Mouse (Mus musculus): Measurements from ENCODE around the gene Dop1b.

The Dop1b gene

DNA sequence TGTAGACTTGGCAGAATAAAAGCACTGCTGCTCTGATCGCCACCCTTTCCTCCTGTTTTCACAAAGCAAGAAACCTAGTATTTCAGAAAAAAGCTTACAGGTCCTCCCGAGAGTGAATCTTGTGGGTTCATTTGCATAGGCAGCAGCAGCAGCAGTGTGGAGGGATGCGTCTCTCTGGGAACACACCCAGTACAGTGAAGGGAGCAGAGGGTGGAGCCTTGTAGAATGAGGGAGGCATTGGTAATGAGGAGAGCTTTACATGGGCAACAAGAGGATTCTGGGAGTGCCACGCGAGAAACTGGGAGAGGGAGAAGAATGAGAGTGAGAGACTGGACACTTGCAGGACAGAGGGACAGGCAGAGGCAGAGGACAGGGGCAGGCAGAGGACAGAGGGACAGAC is 2.7 kb downstream of the Dop1b start:
- DNase-seq: peak; percentile 21 to 39

GRCm38 (mm10) chr16:93715826-93716225 is 4.1 kb downstream of the Dop1b start:
- DNase-seq: peak; percentile 45 to 65

GRCm38 (mm10) chr16:93717299-93717703 is 5.6 kb downstream of the Dop1b start:
- DNase-seq: peak; percentile 83 to 85

GRCm38 (mm10) chr16:93721771-93722170 is 10.1 kb downstream of the Dop1b start:
- peak; percentile 58 to 73 for DNase-seq

DNA sequence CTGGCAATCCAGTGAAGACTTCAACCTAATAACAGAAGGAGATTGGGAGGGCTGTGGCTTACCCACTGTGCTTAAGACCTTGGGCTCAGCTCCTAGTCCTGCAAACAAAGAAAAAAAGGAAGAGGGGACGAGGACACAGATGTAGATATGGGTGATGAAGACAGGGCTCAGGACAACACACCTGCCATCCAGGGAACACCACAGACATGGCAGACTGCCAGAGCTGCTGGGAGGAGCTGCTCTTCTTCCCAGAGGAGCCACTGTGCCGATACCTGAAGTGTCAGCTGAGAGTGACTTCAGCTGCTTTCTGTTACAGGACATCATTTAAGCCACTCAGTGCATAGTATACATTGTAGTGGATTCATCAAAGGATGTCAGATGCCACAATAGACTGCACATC is 10.8 kb downstream of the Dop1b start:
- no peak for DNase-seq

- peak in 1 of 2 experiments; percentile 62 for DNase-seq
Observed at GRCm38 (mm10) chr16:93725417-93726144, 13.9 kb downstream of the Dop1b start.

DNA sequence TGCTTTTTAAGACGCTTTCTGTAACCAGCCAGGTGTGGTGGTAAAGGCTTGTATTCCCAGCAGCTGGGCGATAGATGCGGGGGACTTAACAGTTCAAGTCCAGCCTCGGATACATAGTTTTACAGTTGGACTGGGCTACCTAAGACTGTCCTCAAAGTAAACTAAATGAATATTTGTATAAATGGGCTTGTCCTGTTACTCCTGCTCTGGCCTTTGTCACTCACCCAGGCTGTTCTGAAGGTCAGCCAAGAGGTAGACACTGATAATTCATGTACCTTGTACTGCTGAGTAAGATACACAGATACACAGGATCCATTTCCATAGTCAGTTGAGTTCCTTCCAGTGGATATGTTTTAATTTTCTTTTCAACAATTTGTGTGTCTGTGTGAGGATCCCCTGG is 14.5 kb downstream of the Dop1b start:
- DNase-seq: no peak

- peak; percentile 55 to 66 for DNase-seq
Observed at GRCm38 (mm10) chr16:93728676-93729075, 17.0 kb downstream of the Dop1b start.

GRCm38 (mm10) chr16:93729801-93730721 is 18.4 kb downstream of the Dop1b start:
- no peak for DNase-seq

DNA sequence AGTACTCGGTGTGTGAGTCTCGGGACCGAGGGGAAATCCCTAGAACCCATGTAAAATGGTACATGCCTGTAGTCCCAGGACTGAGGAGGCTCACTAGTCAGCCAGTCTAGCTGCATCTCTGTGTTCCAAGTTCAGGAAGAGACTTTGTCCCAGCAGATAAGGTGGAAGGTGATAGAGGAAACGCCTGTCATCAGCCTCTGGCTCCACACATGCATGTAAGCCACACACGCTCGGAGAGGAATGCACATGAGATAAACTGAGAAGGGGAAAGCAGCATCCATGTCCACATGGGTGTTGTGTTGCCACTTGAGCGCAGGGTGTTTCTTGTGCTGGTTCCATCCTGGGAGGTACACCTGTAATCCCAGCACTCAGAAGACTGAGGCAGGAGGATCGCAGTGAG is 19.6 kb downstream of the Dop1b start:
- no peak for DNase-seq

GRCm38 (mm10) chr16:93732875-93733569 is 21.3 kb downstream of the Dop1b start:
- peak; percentile 44 to 65 for DNase-seq

DNA sequence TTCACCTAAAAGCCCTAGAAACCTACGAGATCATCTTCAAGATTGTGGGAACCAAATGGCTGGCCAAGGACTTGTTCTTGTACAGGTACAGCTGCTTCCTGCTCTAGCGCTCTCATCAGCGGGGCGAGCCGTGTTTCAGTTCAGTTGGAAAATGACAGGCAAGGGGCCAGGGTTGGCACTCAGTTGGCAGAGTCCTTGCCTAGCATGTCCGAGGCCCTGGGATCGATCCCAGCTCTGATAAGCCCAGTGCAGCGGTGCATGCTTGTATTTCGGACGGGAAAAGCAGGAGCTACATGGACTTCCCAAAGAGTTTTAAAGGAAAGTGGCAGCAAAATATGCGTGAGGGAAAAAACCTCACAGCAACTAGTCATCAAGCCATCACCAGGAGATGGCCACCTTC is 27.5 kb downstream of the Dop1b start:
- no peak for DNase-seq

DNA sequence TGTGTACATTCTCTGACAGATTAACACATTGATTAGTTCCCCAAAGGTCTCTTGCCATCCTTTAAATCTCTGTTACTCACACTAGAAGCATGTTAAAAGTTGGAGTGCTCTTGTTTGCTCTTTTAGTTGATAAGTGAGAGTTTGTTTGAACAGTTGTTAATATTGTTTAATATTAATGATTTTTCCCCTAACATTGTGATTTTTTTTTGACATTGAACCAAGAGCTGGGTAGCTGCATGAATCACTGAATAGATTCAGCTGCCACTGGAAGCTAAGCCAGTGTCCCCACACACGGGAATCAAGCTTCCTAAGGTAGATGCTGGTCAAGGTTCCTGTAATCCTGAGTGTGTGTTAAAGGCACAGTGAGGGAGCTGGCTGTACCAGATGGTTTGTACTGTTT is 31.2 kb downstream of the Dop1b start:
- DNase-seq: no peak

GRCm38 (mm10) chr16:93744049-93744490 is 32.4 kb downstream of the Dop1b start:
- DNase-seq: no peak

- no peak for DNase-seq
Observed at GRCm38 (mm10) chr16:93744804-93745340, 33.2 kb downstream of the Dop1b start.

DNA sequence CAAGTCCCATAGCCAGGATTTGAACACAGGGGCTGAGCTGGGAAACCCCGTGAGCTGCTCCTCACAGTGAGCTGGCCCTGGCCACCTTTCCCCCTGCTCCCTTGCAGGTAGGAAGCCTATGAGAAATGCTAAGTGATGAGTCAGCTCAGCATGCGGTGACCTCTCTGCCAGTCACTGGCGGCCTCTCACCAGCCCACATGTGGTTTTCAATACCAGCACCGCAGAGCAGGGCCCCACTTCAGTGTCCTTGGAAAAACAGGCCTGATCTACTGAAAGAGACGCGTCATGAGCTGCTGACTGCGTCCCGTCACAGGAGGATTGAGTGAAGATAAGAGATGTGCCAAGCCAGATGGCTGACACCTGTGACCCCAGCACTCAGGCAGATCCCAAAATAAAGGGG is 34.7 kb downstream of the Dop1b start:
- DNase-seq: no peak

GRCm38 (mm10) chr16:93746957-93747356 is 35.3 kb downstream of the Dop1b start:
- peak in 1 of 2 experiments; percentile 46 for DNase-seq

- DNase-seq: no peak
Observed at GRCm38 (mm10) chr16:93747421-93747820, 35.7 kb downstream of the Dop1b start.

GRCm38 (mm10) chr16:93749147-93749910 is 37.6 kb downstream of the Dop1b start:
- no peak for DNase-seq

GRCm38 (mm10) chr16:93750464-93750863 is 38.8 kb downstream of the Dop1b start:
- no peak for DNase-seq

DNA sequence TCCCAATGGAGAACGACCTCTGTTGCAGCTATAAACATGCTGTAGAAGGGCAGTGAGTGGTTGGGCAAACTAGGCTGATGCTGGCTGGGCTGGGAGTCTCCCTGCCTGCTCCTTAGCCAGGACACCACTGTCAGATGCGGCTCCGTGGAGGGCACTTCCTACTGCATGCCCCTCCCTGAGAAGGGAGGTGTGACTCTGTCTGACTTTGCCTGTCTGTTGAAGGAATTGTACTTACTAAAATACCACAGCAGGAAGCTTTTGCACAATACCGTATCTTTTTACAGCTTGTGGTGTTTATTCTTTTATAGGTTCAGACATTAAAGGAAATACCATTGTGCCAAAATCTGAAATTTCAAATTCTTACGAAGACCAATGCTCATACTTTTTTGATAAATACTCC is 40.1 kb downstream of the Dop1b start:
- no peak for DNase-seq

DNA sequence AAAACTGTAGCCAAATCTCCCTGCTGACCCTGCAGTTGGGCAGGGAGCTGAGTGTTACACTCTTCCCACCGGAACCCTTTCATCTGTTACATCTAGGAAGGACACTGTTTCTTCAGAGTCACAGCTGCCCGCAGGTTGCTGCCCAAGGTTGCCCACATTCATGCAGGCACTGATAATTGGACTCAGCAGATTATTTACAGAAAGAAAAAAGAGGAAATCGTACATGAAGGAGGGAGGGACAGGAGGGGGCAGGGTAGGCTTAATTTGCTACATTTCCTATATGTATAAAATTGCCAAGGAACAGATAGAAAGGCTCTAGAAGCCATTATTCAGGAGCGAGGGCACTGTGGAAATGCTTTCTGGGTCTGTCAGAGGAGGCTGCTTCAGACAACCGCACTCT is 44.9 kb downstream of the Dop1b start:
- DNase-seq: no peak
